Mouse (Mus musculus): ENCODE measurements around the gene Pak3.

Gene Pak3

GRCm38 (mm10) chrX:143655177-143655492 lies 136.7 kb downstream of the Pak3 start:
- intact Hi-C loops (cut with DNase I) = no loop called here

DNA sequence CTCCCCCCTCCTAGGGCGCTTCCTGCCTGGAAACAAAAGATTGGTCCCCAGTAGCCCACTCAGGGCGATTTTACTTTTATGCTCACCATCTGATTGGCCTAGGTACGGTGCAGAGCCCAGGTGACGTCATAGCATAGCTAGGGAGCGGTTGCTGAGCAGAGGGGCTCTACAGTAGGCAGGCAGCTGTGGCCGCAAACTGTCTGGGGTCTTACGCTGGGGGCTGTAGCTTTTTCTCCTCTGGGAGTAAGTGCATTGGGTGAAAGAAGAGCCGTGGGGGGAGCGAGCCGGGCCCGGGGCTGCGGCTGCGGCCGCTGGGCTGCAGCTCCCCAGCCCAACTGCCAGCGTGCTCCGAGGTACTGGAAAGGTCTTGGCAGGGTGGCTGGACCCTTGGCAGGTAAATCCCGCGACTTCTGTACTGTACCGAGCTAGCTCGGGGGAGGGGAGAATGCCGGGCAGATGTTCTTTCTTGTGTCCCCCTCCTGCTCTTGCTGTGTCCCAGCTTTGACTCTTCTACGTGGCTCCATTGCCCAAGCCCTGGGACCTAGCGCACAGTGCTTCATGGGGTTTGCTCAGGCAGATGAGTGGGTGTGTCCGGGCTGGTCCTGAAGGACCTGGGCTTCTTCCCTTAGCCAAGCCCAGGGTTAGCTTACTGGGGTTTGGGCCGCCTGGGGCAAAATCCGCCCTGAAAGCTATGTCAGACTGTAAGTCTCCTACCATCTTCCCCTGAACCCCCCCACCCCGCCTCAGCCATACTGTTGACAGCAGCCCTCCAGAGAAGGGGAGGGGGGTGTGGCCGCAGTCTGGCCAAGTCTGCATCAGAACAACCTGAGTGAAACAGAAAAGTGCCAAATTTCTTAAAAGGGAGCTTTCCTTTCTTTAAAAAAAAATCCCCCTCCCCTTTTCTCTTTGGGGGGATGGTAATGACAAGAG lies 146.1 kb downstream of the Pak3 start:
- intact Hi-C loops (cut with DNase I) = loop anchor here (5.0 kb wide), 2 partner anchors 202 to 217 kb away; no protein-coding TSS in a partner anchor

DNA sequence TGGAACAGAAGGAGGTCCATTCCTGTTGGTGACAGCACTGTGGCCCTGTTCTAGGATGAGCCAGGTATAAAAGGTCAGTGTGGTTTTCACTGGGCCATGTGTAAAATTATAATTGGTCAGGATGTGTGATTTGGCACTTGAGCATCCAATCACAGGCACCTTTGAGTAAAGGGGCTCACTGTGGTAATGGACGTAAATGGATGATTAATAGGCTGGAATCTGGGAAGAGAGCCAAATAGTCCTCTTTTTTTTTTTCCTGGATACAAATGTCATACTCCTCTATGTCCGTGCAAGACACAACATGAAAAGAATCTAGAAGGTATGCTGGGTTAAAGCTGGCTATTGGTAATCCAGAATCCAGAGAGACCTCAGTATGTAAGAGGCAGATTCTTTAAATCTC lies 147.4 kb downstream of the Pak3 start:
- intact Hi-C loops (cut with DNase I) = loop anchor here (5.0 kb wide), 2 partner anchors 203 to 218 kb away; no protein-coding TSS in a partner anchor

DNA sequence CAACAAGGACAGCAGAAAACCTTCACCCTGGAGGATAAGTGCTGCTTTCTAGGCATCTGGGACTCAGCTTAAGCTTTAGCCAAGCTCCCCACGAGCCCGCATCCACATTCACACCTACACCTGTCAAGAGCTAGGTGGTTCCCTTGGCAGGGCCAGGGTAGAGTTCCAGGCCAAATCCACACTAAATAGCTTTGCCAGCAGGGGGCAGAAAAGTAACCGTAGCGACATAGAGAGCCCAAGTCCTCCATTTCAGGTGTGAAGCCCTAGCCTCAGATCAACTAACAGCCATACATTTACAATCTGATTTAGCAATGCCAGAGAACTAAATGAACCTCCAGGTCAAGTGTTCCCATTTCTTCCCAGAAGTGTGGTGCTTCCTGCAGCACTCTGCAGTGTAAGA lies 148.6 kb downstream of the Pak3 start:
- intact Hi-C loops (cut with DNase I) = loop anchor here (5.0 kb wide), 2 partner anchors 205 to 220 kb away; no protein-coding TSS in a partner anchor

- intact Hi-C loops (cut with DNase I) = loop anchor here (5.0 kb wide), 2 partner anchors 206 to 221 kb away; no protein-coding TSS in a partner anchor
Measured at GRCm38 (mm10) chrX:143668242-143668641, 149.9 kb downstream of the Pak3 start.

DNA sequence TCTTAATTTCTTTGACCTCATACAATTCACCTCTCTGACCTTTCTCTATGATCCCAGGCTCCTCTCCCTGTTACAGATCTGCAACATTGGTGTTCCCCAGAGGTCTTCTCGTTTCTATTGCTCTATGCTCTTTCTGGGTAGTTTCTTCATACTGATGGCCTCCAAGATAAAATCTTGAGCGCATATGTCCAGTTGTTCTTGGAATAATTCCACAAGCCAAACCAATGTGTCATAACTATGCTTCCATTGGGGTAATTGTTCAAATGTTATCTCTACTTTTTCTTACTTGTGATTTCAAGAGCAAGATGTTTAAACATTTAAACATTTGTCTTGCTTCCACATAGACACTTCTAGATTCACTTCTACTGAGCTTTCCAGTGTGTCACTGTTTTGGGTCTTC lies 160.2 kb downstream of the Pak3 start:
- intact Hi-C loops (cut with DNase I) = no loop called here

- intact Hi-C loops (cut with DNase I) = no loop called here
Measured at GRCm38 (mm10) chrX:143722250-143722649, 203.9 kb downstream of the Pak3 start.

GRCm38 (mm10) chrX:143725411-143725810 lies 207.0 kb downstream of the Pak3 start:
- intact Hi-C loops (cut with DNase I) = no loop called here

DNA sequence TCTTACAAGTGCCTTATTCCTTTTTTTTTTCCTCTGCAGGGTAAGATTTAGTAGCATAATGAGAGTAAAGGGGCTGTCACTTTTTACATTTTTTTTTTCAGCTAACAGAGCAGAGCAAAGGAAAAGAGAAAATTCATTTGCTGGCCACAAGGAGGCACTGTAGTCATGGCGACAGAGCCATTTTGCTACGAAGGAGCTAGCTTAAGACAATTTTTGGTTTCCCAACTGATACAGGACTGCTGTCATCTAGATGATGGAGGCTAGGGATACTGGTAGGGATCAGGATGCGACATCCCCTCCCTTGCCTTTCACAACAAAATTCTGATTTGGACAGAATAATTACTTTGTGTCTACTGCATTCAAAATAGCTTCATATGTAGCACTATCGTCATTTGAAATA lies 217.6 kb downstream of the Pak3 start:
- intact Hi-C loops (cut with DNase I) = loop anchor here (5.0 kb wide), 2 partner anchors 261 to 566 kb away; no protein-coding TSS in a partner anchor

- intact Hi-C loops (cut with DNase I) = loop anchor here (5.0 kb wide), 2 partner anchors 258 to 563 kb away; no protein-coding TSS in a partner anchor
Measured at GRCm38 (mm10) chrX:143739171-143739570, 220.8 kb downstream of the Pak3 start.

- intact Hi-C loops (cut with DNase I) = no loop called here
Measured at GRCm38 (mm10) chrX:143762556-143762955, 244.2 kb downstream of the Pak3 start.

DNA sequence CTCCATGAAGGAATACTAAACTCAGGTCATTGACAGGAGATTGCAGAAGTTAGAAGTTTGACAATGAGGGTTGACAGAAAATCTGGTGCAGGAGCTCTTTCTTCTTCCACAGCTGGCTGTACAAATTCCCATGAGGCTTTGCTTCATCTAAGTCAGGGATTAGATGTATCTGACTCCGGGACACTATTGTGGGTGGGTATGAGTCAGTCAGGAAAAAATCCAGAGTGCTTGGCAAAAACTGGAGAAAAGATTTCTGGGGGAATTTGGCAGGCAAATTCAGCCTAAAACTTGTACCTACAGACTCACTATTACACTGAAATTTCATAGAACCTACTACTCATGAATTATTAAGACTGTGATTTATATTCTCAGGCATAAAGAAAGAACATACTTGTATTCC lies 297.6 kb downstream of the Pak3 start:
- intact Hi-C loops (cut with DNase I) = no loop called here

GRCm38 (mm10) chrX:143818961-143819360 lies 300.6 kb downstream of the Pak3 start:
- intact Hi-C loops (cut with DNase I) = no loop called here

DNA sequence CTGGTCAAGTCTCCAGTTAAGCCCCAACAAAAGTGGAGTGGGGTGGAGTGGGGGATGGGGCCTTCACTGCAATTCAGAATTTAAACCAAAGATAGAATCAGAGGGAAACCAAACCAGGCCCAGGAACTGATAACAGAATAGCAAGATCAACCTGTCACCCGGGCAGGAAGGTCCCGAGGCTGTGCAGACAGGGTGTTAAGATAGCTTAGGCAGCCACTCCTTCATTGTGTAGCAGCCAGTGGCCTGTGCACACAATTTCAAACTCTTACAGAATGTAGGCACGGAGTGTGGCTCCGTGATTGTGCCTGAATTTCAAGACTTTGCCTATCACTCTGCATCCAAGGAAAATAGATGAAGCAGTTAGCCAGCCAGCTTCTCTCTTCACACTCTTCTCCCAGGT lies 308.1 kb downstream of the Pak3 start:
- intact Hi-C loops (cut with DNase I) = no loop called here

- intact Hi-C loops (cut with DNase I) = no loop called here
Measured at GRCm38 (mm10) chrX:143827212-143827611, 308.8 kb downstream of the Pak3 start, which contains the start of gene Capn6. Gene Capn6, minus strand, starts transcription at chrX:143827414.

- intact Hi-C loops (cut with DNase I) = no loop called here
Measured at GRCm38 (mm10) chrX:143846637-143847036, 328.2 kb downstream of the Pak3 start.

Small RNA genes within 50 kb of the gene (microRNA-seq; reads per million reads assigned to microRNA genes)
- gene Gm47298 = 0 reads per million in 2 experiments
